Mouse (Mus musculus) myocyte (in vitro differentiated cells): ENCODE results near the gene Tgm2. TPM values are rescaled to one million over a fixed set of nuclear protein-coding genes. Genes with fewer than 3 reads are reported as not detected.

Experiments used
- H3K27me3 ChIP-seq: one replicate; pipeline ENCODE4 v1.6.1; 2011; ENCODE audit not compliant: control insufficient read depth, insufficient read depth, insufficient read length
- H3K36me3 ChIP-seq: one replicate; pipeline ENCODE4 v1.6.1; 2011; ENCODE audit not compliant: control insufficient read depth, insufficient read depth
- H3K4me2 ChIP-seq: one replicate; pipeline ENCODE4 v1.6.1; 2011; ENCODE audit warnings: low read depth, control low read depth
- H3K4me3 ChIP-seq: one replicate; pipeline ENCODE4 v1.5.1; 2011; ENCODE audit warnings: mild to moderate bottlenecking, control low read depth, moderate library complexity
- H3K79me2 ChIP-seq: one replicate; pipeline ENCODE4 v1.6.1; 2011; ENCODE audit not compliant: control insufficient read depth, insufficient read depth
- H3ac ChIP-seq: one replicate; pipeline ENCODE4 v1.6.1; 2011; ENCODE audit not compliant: control insufficient read depth, insufficient read length
- CEBPB ChIP-seq: IDR thresholded peaks from 2 replicates; pipeline ENCODE4 v1.6.1; 2011; ENCODE audit warnings: mild to moderate bottlenecking, moderate library complexity; ENCODE audit not compliant: poor library complexity, insufficient read depth, severe bottlenecking
- E2F4 ChIP-seq: IDR thresholded peaks from one replicate; pipeline ENCODE4 v1.6.1; 2011; ENCODE audit warnings: mild to moderate bottlenecking, control low read depth, moderate library complexity; ENCODE audit not compliant: insufficient read depth
- MAX ChIP-seq: IDR thresholded peaks from one replicate; pipeline ENCODE4 v1.6.1; 2011; ENCODE audit warnings: low read depth, mild to moderate bottlenecking, control low read depth
- MYOD1 ChIP-seq, 3 experiments: IDR thresholded peaks; one replicate each; pipeline ENCODE4 v1.6.1; 2011; ENCODE audit warnings: control low read depth in 2 of 3, low read depth in 2 of 3, mild to moderate bottlenecking in 2 of 3, moderate library complexity in 1 of 3; ENCODE audit not compliant: insufficient read length in 2 of 3, control insufficient read depth in 1 of 3
- MYOG ChIP-seq, 3 experiments: IDR thresholded peaks; one replicate each; pipeline ENCODE4 v1.6.1; 2011; ENCODE audit warnings: control low read depth in 2 of 3, low read depth in 2 of 3, mild to moderate bottlenecking in 2 of 3; ENCODE audit not compliant: insufficient read length in 2 of 3, control insufficient read depth in 1 of 3, insufficient read depth in 1 of 3
- POLR2A ChIP-seq: IDR thresholded peaks from one replicate; pipeline ENCODE4 v1.6.1; 2011; ENCODE audit warnings: low read depth, mild to moderate bottlenecking, control low read depth, moderate library complexity; ENCODE audit not compliant: insufficient read length
- POLR2AphosphoS2 ChIP-seq: IDR thresholded peaks from one replicate; pipeline ENCODE4 v1.6.1; 2011; ENCODE audit warnings: low read depth, control low read depth; ENCODE audit not compliant: insufficient read length
- REST ChIP-seq: IDR thresholded peaks from one replicate; pipeline ENCODE4 v1.6.1; 2011; ENCODE audit warnings: mild to moderate bottlenecking, control low read depth, moderate library complexity; ENCODE audit not compliant: insufficient read depth, insufficient read length
- SRF ChIP-seq: IDR thresholded peaks from one replicate; pipeline ENCODE4 v1.6.1; 2011; ENCODE audit warnings: low read depth; ENCODE audit not compliant: control insufficient read depth, insufficient read length
- TCF12 ChIP-seq: IDR thresholded peaks from one replicate; pipeline ENCODE4 v1.6.1; 2011; ENCODE audit warnings: mild to moderate bottlenecking, control low read depth; ENCODE audit not compliant: poor library complexity, insufficient read depth, severe bottlenecking
- TCF3 ChIP-seq: IDR thresholded peaks from one replicate; pipeline ENCODE4 v1.6.1; 2011; ENCODE audit warnings: low read depth, control low read depth; ENCODE audit not compliant: insufficient read length
- USF1 ChIP-seq: IDR thresholded peaks from one replicate; pipeline ENCODE4 v1.6.1; 2011; ENCODE audit warnings: low read depth, mild to moderate bottlenecking, control low read depth, moderate library complexity
- polyA plus RNA-seq: library from polyadenylated mRNA; unstranded; fragments of >200 nt; fragmentation: generic; extraction: Trizol; gene quantifications from one replicate; pipeline ENCODE4 v1.2.1, GENCODE M21; 2012; ENCODE audit warnings: missing spikeins

Tgm2 gene
- polyA plus RNA-seq, 1 experiment, result 61.0 TPM

GRCm38 (mm10) chr2:158155101-158155500, 8.9 kb upstream of the Tgm2 start:
- H3ac ChIP-seq, result no peak overlapping the region
- H3K4me3 ChIP-seq, result no peak overlapping the region
- no peaks in the 10 kb centered on the region for H3K79me2 ChIP-seq
- no peaks in the 10 kb centered on the region for H3K36me3 ChIP-seq
- H3K27me3 ChIP-seq, result no peaks in the 10 kb centered on the region
- TF ChIP-seq USF1, result no peak
- no peak for TF ChIP-seq REST
- TF ChIP-seq E2F4, result no peak
- TF ChIP-seq TCF3, result no peak
- no peak for TF ChIP-seq CEBPB
- no peak for TF ChIP-seq SRF
- no peak for TF ChIP-seq MAX
- TF ChIP-seq TCF12, result no peak
- no peak for TF ChIP-seq POLR2A
- no peak for TF ChIP-seq MYOG (IDR thresholded peaks at IDR 0.05; ENCODE audit: control insufficient read depth in 1 of 3, insufficient read depth in 1 of 3, insufficient read length in 2 of 3, low read depth in 2 of 3)
- TF ChIP-seq MYOD1 (IDR thresholded peaks at IDR 0.05; ENCODE audit: control insufficient read depth in 1 of 3, insufficient read length in 2 of 3, low read depth in 2 of 3), result no peak
- TF ChIP-seq POLR2AphosphoS2, result no peak
- peak overlapping the region; percentile 83 for H3K4me2 ChIP-seq

GRCm38 (mm10) chr2:158154641-158155040, 8.4 kb upstream of the Tgm2 start:
- TF ChIP-seq TCF3 (no peak), CEBPB (no peak), REST (no peak), MYOG (IDR thresholded peaks at IDR 0.05; ENCODE audit: control insufficient read depth in 1 of 3, insufficient read depth in 1 of 3, insufficient read length in 2 of 3, low read depth in 2 of 3) (no peak), SRF (no peak), E2F4 (no peak), USF1 (no peak), POLR2AphosphoS2 (no peak), MYOD1 (IDR thresholded peaks at IDR 0.05; ENCODE audit: control insufficient read depth in 1 of 3, insufficient read length in 2 of 3, low read depth in 2 of 3) (no peak), TCF12 (no peak), POLR2A (no peak), MAX (no peak)
- H3K27me3 ChIP-seq, result no peaks in the 10 kb centered on the region
- H3K4me2 ChIP-seq, result peak overlapping the region; percentile 83
- no peaks in the 10 kb centered on the region for H3K79me2 ChIP-seq
- no peak overlapping the region for H3ac ChIP-seq
- H3K36me3 ChIP-seq, result no peaks in the 10 kb centered on the region
- no peak overlapping the region for H3K4me3 ChIP-seq

- no peaks in the 10 kb centered on the region for H3K27me3 ChIP-seq
These were observed 7.6 kb upstream of the Tgm2 start for GRCm38 (mm10) chr2:158153728-158154343.

GRCm38 (mm10) chr2:158152685-158153309, 6.6 kb upstream of the Tgm2 start:
- Histone ChIP-seq H3K4me3 (no peak overlapping the region), H3K27me3 (no peaks in the 10 kb centered on the region), H3ac (no peak overlapping the region), H3K4me2 (no peak overlapping the region), H3K36me3 (no peaks in the 10 kb centered on the region), H3K79me2 (no peaks in the 10 kb centered on the region)
- TF ChIP-seq MYOD1 (IDR thresholded peaks at IDR 0.05; ENCODE audit: control insufficient read depth in 1 of 3, insufficient read length in 2 of 3, low read depth in 2 of 3), result no peak
- TF ChIP-seq USF1, result no peak
- no peak for TF ChIP-seq MAX
- TF ChIP-seq REST, result no peak
- TF ChIP-seq CEBPB, result no peak
- no peak for TF ChIP-seq E2F4
- no peak for TF ChIP-seq POLR2A
- no peak for TF ChIP-seq MYOG (IDR thresholded peaks at IDR 0.05; ENCODE audit: control insufficient read depth in 1 of 3, insufficient read depth in 1 of 3, insufficient read length in 2 of 3, low read depth in 2 of 3)
- TF ChIP-seq POLR2AphosphoS2, result no peak
- TF ChIP-seq TCF12, result no peak
- no peak for TF ChIP-seq TCF3
- TF ChIP-seq SRF, result no peak

More at GRCm38 (mm10) chr2:158153728-158154343, 7.6 kb upstream of the Tgm2 start:
- no peaks in the 10 kb centered on the region for H3K36me3 ChIP-seq
- peak overlapping the region; percentile 14 for H3K4me3 ChIP-seq
- TF ChIP-seq MYOG (IDR thresholded peaks at IDR 0.05; ENCODE audit: control insufficient read depth in 1 of 3, insufficient read depth in 1 of 3, insufficient read length in 2 of 3, low read depth in 2 of 3) (no peak), POLR2AphosphoS2 (no peak), TCF3 (no peak), MYOD1 (IDR thresholded peaks at IDR 0.05; ENCODE audit: control insufficient read depth in 1 of 3, insufficient read length in 2 of 3, low read depth in 2 of 3) (no peak), TCF12 (no peak), E2F4 (no peak), REST (no peak), SRF (no peak), MAX (no peak), CEBPB (no peak), POLR2A (no peak), USF1 (no peak)
- H3K79me2 ChIP-seq, result no peaks in the 10 kb centered on the region
- H3ac ChIP-seq, result no peak overlapping the region
- peak overlapping the region; percentile 83 for H3K4me2 ChIP-seq
